Mouse (Mus musculus) embryo, embryonic 10.5 days (tissue): ENCODE measurements around the gene Mpdu1.
"Not testable (repeated sequence)": the region's sequence is repeated elsewhere in the genome, so short reads cannot be mapped to it uniquely, and the experiment has no call there.

Experiments
- DNase-seq: peaks from one replicate; pipeline ENCODE4 v3.0.0-alpha.2; 2015; ENCODE audit warnings: low spot score

Gene Mpdu1

GRCm38 (mm10) chr11:69662213-69662966 lies at the start of gene Mpdu1:
Gene Mpdu1 (minus strand): TSS chr11:69662642.
- DNase-seq: peak; percentile 98

- no peak for DNase-seq
Observed at GRCm38 (mm10) chr11:69711082-69711481, 48.6 kb upstream of the Mpdu1 start.

GRCm38 (mm10) chr11:69710470-69710869 lies 48.0 kb upstream of the Mpdu1 start:
- DNase-seq: no peak

GRCm38 (mm10) chr11:69709554-69710446 lies 47.4 kb upstream of the Mpdu1 start:
- no peak for DNase-seq

- DNase-seq: no peak
Observed at GRCm38 (mm10) chr11:69708614-69709265, 46.3 kb upstream of the Mpdu1 start.

- no peak for DNase-seq
Observed at GRCm38 (mm10) chr11:69707873-69708381, 45.5 kb upstream of the Mpdu1 start.

GRCm38 (mm10) chr11:69707480-69707847 lies 45.0 kb upstream of the Mpdu1 start:
- no peak for DNase-seq

- no peak for DNase-seq
Observed at GRCm38 (mm10) chr11:69706775-69707479, 44.5 kb upstream of the Mpdu1 start.

- DNase-seq: no peak
Observed at GRCm38 (mm10) chr11:69704613-69705010, 42.2 kb upstream of the Mpdu1 start.

- DNase-seq: no peak
Observed at GRCm38 (mm10) chr11:69703814-69704612, 41.6 kb upstream of the Mpdu1 start.

- DNase-seq: not testable (repeated sequence)
Observed at GRCm38 (mm10) chr11:69703381-69703780, 40.9 kb upstream of the Mpdu1 start.

- not testable (repeated sequence) for DNase-seq
Observed at GRCm38 (mm10) chr11:69702886-69703285, 40.4 kb upstream of the Mpdu1 start.

- no peak for DNase-seq
Observed at GRCm38 (mm10) chr11:69699595-69699994, 37.2 kb upstream of the Mpdu1 start.

- no peak for DNase-seq
Observed at GRCm38 (mm10) chr11:69698574-69698973, 36.1 kb upstream of the Mpdu1 start.

- no peak for DNase-seq
Observed at GRCm38 (mm10) chr11:69697396-69697795, 35.0 kb upstream of the Mpdu1 start.

GRCm38 (mm10) chr11:69695361-69696181 lies 33.1 kb upstream of the Mpdu1 start, which contains the start of the genes Tnfsf12 and Tnfsfm13:
Gene Tnfsf12 (minus strand): TSS chr11:69695849.
Gene Tnfsfm13 (minus strand): TSS chr11:69696098.
- DNase-seq: peak; percentile 66

GRCm38 (mm10) chr11:69695046-69695360 lies 32.6 kb upstream of the Mpdu1 start:
- no peak for DNase-seq

GRCm38 (mm10) chr11:69693421-69693965 lies 31.1 kb upstream of the Mpdu1 start:
- DNase-seq: no peak

- no peak for DNase-seq
Observed at GRCm38 (mm10) chr11:69692863-69693262, 30.4 kb upstream of the Mpdu1 start.
